Mouse (Mus musculus) macrophage (primary cell): ENCODE measurements at regions not wholly inside any gene's neighbourhood (a gene's known extent, or its start where the extent isn't known, plus 50 kb on each side); places are given as distances from the start of the nearest gene placed in this dataset.

ENCODE experiments used
- H3K27ac ChIP-seq: fragments of 350-480 bp; formaldehyde crosslinking; 2 replicates; pipeline ENCODE4 v1.9.0; 2021
- H3K36me3 ChIP-seq: fragments of 350-480 bp; formaldehyde crosslinking; 2 replicates; pipeline ENCODE4 v1.9.0; 2021; ENCODE audit errors: inconsistent target
- H3K4me3 ChIP-seq: fragments of 350-480 bp; formaldehyde crosslinking; 2 replicates; pipeline ENCODE4 v1.9.0; 2021; ENCODE audit errors: inconsistent target
- H3K79me2 ChIP-seq: fragments of 350-480 bp; formaldehyde crosslinking; 2 replicates; pipeline ENCODE4 v1.9.0; 2021; ENCODE audit errors: inconsistent target
- WGBS: methylation state at CpG from one replicate; pipeline ENCODE4 v1.1.7; 2026; ENCODE audit warnings: inconsistent platforms; ENCODE audit not compliant: missing documents; 5-methylcytosine and 5-hydroxymethylcytosine counted together

DNA sequence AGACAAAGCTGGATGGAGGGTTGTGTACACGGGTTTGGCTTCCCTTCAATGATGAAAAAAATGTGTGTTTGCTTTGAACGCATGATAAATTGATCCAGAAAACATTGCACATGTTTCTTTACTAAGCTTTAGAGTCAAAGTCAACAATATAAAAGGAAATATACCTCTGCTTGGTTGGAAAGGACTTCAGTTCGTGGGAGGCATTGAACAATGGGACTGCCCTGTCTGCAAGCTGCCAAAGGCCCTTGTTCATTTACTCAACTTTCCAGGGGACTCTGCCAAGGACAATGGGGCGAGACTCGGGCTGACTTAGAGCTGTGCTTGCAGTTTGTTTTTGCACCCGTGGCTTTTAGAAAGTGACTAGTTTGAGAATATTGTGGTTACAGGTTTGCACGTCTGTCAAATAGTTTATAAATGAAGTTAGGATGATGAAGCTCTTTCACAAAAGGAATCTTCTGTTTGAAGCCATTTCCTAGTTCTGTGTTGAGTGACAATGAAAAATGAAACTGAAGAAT lies 889.2 kb downstream of the Zfp704 start:
- H3K4me3 ChIP-seq, result no peak overlapping the region
- no peak overlapping the region for H3K27ac ChIP-seq
- no peaks in the 10 kb centered on the region for H3K36me3 ChIP-seq
- WGBS, result 73% methylated on average over 7 of the region's 7 CpGs
- no peaks in the 10 kb centered on the region for H3K79me2 ChIP-seq

GRCm38 (mm10) chr3:8718206-8718605 lies 891.7 kb downstream of the Zfp704 start:
- Histone ChIP-seq H3K36me3 (no peaks in the 10 kb centered on the region), H3K27ac (no peak overlapping the region), H3K4me3 (no peak overlapping the region), H3K79me2 (no peaks in the 10 kb centered on the region)
- 29% methylated on average over 9 of the region's 9 CpGs for WGBS

DNA sequence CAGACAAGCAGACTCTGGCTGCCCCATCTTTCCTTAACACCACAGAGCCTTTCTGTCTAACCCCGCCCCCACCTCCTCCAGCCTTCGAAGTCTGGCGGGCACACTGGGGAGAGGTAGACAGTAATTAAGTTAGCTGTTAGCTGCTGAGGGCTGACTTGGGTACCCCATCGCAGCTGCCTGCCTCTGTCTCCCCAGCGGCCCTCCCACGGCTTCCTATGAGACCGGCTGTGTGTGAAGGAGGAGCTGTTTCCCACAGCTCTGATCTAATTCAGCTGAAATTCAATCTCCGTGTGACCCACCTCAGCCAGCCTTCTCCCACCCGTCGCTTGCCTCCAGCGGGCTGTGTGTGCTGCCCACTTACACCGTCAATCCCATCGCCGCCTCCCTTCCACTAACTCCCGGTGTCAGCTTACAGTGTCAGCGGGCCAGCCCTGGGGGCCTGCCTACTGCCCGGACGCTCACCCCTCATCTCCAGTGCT lies 892.5 kb downstream of the Zfp704 start:
- no peaks in the 10 kb centered on the region for H3K36me3 ChIP-seq
- no peak overlapping the region for H3K4me3 ChIP-seq
- H3K27ac ChIP-seq, result no peak overlapping the region
- 24% methylated on average over 16 of the region's 18 CpGs for WGBS
- H3K79me2 ChIP-seq, result no peaks in the 10 kb centered on the region
